In the genomic region with DNA sequence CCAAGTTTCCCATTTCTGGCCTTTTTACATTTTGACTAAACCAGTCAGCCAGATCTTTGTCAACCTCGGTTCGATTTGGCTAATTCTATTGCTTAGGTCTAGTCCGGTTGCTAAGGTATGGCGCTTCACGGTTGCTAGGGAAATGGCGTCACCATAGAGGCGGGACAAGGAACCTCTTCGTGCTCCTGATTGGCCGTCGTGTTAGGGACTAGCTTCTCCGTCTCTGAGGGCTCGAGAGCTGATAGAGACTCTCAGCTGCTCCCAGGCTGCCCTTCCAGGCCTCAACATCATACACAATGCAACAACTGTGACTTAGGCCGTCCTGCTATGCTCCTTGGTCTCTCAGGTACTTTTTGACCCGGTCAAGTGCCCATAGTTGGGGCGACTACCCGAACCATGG, we compare ENCODE assay signal across 8 mouse cellular contexts. TPM values are rescaled to one million over a fixed set of nuclear protein-coding genes. Genes with fewer than 3 reads are reported as not detected.
DNase-seq lines count a peak whose midpoint lies in the region; ATAC-seq lines count a peak whose summit lies in the region.

A gene (plus strand): TSS at position 157 of the 400 bp plus-strand sequence.

- H3K9me3 ChIP-seq in hindbrain, embryonic 12.5 days (replicated peaks), result no peaks in the 10 kb centered on the region

- peak within 1 kb of the TSS; percentile 60 for H3K4me3 ChIP-seq in hindbrain, embryonic 12.5 days

- H3K36me3 ChIP-seq in hindbrain, embryonic 12.5 days, result peaks cover 7% of the 10 kb centered on the region

- ATAC-seq in hindbrain, embryonic 12.5 days (ENCODE audit: low FRiP score), result peak; percentile 67

- H3K27me3 ChIP-seq in hindbrain, embryonic 12.5 days, result no peaks in the 10 kb centered on the region

- H3K9ac ChIP-seq in hindbrain, embryonic 12.5 days, result peak within 1 kb of the TSS; percentile 74

- peaks cover 43% of the 10 kb centered on the region for H3K4me1 ChIP-seq in hindbrain, embryonic 12.5 days

- 1% methylated on average over 16 of the region's 16 CpGs for whole genome bisulfite sequencing in hindbrain, embryonic 12.5 days

- peak; percentile 92 for DNase-seq in Muller cell, postnatal 12 days (ENCODE audit: inconsistent ontology term)
- DNase-seq in cerebellum, adult 9-11 months, result peak; percentile 98
- peak; percentile 94 to 95 for DNase-seq in frontal cortex, postnatal 10 days (ENCODE audit: low spot score in 2 of 2)
- peak; percentile 95 to 98 for DNase-seq in layer of hippocampus, postnatal 14 days (ENCODE audit: low spot score in 2 of 2)
- DNase-seq in lung, postnatal 14 days, result peak; percentile 98
- peak; percentile 96 for DNase-seq in retina, adult 2 months (ENCODE audit: low read depth, low spot score)
- peak; percentile 94 for DNase-seq in thymus, postnatal 36 days

- H3K4me2 ChIP-seq in hindbrain, embryonic 12.5 days (replicated peaks), result peak within 1 kb of the TSS; percentile 73

- peak within 1 kb of the TSS; percentile 77 for H3K27ac ChIP-seq in hindbrain, embryonic 12.5 days

RNA-seq across cellular contexts. Expression of the gene that starts here (rescaled TPM):
- polyA plus RNA-seq in hindbrain, embryonic 12.5 days (2016; fragmentation: Nextera tagmentation; extraction: Ambion mirVana), result 15.7 and 16.2 TPM in 2 replicates
- 10 to 100 TPM; 16.0 to 17.1 TPM for total RNA-seq in layer of hippocampus, postnatal 14 days (2021)

Comparison
In these comparisons a context has a peak if more than half of its experiments do, and no peak if none do; other contexts are left out.
1. Peak in every context shown above with its lines: DNase-seq, ATAC-seq, H3K4me3 ChIP-seq and H3K27ac ChIP-seq.